Mouse (Mus musculus): ENCODE measurements at regions not wholly inside any gene's neighbourhood (a gene's known extent, or its start where the extent isn't known, plus 50 kb on each side); places are given as distances from the start of the nearest gene placed in this dataset.

GRCm38 (mm10) chr3:142984547-142984946, 102.7 kb upstream of the Pkn2 start:
- TF ChIP-seq CTCF (IDR thresholded peaks at IDR 0.05; ENCODE audit: low read depth) (no peak), EP300 (optimal IDR thresholded peaks at IDR 0.05) (no peak)
